Mouse (Mus musculus) T-helper 2 cell (primary cell): ENCODE results near the gene Nkx2-4.

Experiments used
- in situ Hi-C: fragments of 300-600 bp; cut with MboI, MseI; formaldehyde crosslinking; loops from one replicate; pipeline ENCODE4 v1.15.1; 2025; ENCODE audit warnings: high pct_unique_total_duplicates

The Nkx2-4 gene

DNA sequence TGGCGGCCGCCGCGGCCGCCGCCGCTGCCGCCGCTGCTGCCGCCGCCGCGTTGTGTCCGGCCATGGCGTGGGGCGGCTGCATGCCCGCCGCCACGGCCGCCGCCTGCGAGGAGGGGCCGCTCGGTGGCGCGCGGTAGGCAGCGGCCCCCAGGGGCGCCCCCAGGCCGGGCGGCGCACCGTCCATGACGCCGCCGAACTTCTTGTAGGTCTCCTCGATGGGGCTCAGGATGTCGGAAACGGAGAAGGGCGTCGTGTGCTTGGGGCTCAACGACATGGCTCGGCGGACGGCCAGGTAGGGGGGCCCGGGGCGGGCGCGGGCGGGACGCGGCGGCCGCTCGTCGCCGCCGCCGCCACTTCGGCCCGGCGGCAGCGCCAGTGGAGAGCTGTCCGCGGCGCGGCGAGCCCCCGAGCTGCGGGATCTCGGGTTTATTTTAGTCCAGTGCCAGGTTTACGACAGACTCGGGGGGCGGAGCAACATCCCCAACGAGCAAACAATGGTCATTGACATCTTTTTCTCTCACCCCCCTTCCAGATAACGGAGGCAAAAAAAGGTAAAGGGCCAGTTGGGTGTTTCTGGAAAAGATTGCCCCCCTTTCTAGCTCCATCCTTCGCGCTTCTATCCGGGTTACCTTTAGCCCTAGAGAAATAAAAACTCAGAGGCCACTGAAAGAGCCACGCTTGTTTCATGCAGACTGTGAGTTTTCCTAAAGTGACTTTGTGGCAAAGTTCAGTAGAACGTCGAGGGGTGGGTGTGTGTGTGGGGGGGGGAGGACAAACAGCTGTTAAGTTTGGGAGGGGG lies at the start of gene Nkx2-4:
Gene Nkx2-4 (minus strand): TSS at position 374 of the 799 bp plus-strand sequence.
- in situ Hi-C loops, result loop anchor here (10.0 kb wide), 1 partner anchor 100 kb away; no protein-coding TSS in a partner anchor

DNA sequence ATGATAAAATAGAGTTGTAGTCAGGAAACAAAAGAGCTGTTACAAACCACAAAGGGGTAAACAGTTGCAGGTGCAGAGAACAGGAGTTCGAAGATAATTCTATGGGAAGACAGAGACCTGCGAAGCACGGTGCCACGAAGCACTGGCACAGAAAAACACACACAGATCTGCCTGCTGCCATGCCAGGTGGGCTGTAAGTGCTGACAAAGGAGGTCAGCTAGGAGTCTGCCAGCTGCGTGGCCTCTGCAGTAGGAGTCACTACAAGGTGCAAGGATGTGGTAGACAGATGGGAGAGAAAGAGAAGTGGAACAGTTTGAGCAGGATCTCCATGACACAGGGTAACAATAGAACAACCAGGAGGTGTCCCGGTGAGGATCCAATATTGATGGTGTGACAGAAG lies 42.1 kb upstream of the Nkx2-4 start:
- in situ Hi-C loops, result no loop called here

DNA sequence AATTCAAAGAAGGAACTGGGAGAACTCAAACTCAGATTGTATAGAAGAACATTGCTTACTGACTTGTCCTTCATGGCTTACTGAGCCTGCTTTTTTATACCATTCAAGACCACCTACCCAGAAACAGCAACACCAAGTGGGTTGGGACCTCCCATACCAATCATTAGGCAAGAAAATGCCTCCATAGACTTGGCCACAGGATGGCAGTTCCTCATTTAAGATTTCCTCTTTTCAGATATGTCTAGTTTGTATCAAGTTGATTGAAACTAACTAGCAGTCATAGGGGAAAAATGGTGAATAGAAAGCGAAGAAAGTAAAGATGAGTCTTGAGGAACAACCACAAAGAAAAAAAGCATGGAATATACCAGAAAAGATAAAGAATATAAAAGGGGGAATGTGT lies 34.5 kb upstream of the Nkx2-4 start:
- in situ Hi-C loops, result no loop called here

DNA sequence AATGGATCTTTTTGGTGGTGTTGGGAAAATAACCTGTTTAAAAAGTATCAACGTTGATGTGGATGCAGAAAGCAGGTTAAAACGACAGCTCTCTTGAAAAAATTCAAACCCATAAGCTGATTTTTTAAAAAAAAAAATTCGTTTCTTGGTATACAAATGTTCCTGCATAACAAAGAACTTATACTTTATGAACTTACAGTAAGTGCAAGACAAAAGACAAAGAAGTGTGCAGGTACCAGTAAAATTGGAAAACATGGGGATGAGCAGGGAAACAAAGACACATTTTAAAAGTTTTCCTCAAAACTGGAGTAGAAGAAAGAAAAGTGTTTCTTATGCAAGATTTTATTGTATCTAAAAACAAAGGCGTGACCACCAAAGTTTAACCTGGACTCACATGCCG lies 1.2 kb upstream of the Nkx2-4 start:
- in situ Hi-C loops, result loop anchor here (10.0 kb wide), 1 partner anchor 98 kb away; no protein-coding TSS in a partner anchor

DNA sequence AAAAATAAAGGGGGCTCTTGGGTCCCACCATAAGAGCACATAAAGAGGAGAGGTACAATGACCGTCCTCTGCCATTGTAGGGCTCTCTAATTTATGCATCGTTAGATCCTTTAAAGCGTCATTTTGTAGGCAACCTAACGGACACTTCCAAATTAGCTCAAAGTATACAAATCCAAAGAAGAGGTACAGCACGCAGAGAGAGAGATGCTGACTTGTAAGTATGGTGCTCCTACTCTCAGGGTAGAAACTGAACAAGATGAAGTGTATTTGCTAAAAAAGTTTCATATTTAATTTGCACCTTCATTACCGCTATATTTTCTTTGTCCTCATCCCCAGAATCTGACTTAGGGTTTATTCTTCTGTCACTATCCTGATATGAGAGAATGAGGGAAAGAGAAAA lies 692 bp upstream of the Nkx2-4 start:
- in situ Hi-C loops, result loop anchor here (10.0 kb wide), 1 partner anchor 99 kb away; no protein-coding TSS in a partner anchor

DNA sequence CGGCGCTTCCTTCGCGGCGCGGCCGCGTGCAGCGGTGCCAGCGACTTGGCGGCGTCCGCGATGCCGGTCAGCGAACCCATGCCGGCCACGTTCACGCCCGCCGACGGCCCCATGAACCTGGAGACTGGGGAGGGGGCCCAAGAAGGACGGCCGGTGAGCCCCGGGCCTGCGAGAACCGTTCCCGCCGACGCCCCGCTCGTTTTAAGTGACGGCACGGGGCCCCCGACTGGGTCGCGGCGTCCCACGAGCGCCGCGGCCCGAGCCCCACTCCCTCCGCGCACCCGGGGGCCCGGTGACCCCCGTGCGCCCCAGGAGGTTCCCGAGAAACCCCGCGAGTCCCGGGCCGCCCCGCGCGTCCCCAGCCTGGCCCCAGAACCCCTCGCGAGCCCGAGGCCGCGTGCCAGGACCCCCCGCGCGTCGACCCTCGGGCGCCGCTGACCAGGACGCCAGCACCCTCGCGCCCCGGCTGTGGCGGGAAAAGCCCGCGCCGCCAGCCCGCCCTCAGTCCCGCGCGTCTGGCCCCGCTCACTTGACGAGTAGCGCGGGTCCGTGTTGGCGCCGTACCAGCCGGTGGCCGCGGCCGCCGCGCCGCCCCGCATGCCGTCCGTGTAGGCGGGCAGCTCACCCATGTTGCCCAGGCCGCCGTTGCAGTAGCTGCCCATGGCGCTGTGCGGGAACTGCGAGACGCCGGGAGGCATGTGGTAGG lies 726 bp downstream of the Nkx2-4 start:
- in situ Hi-C loops, result loop anchor here (10.0 kb wide), 1 partner anchor 100 kb away; no protein-coding TSS in a partner anchor

DNA sequence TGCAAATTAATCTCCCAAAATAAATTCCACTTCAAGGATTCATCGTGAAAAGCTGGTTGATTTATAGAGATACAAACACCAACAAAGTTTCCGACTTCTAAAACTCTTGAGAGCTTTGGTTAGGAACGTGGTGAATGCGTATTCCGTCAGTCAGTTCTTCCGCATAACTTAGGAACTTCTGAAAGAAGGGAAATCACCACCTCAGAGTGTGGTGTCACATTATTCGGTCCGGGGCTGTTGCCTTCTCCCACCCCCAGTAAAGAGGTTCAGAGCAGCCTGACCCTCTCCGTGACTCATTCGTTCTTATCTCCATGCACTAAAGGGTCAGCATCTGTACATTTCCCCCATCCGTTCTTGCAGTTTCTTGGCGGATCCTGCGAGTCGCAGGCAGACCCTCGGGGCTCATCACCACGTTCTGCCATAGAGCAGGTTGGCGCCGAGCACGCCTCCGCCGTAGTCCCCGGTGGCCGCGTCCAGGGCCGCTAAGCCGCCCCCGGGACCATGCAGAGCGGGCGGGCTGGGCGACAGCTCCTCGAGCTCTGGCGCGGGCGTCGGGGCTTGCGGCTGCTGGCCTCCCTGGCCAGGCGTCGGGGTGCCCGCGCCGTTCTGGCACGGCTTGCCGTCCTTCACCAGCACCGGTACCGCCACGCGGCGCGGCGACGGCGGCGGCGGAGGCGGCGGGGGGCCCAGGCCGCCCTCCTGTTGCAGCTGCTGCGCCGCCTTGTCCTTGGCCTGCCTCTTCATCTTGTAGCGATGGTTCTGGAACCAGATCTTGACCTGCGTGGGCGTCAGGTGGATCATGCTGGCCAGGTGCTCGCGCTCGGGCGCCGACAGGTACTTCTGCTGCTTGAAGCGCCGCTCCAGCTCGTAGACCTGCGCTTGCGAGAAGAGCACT lies 1.5 kb downstream of the Nkx2-4 start:
- in situ Hi-C loops, result loop anchor here (10.0 kb wide), 1 partner anchor 101 kb away; no protein-coding TSS in a partner anchor

DNA sequence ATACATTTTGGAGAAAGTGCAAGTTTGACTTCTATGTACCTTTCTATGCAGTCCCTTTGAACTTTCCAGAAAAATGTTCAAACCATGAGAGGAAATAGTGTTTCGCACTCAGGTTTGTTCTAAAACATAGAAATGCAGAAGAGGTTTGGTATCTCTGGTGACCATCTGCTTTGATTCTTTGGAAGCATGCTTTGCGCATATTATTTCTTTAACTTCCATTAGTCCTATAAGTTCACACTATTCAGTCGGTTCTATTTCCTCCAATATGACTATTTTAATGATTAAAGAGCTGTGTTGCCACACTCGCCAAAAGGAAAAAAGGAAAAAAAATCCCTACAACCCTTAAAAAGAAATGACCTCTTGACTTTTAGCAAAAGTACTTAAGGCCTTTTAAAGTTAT lies 2.9 kb downstream of the Nkx2-4 start:
- in situ Hi-C loops, result loop anchor here (10.0 kb wide), 1 partner anchor 102 kb away; no protein-coding TSS in a partner anchor

DNA sequence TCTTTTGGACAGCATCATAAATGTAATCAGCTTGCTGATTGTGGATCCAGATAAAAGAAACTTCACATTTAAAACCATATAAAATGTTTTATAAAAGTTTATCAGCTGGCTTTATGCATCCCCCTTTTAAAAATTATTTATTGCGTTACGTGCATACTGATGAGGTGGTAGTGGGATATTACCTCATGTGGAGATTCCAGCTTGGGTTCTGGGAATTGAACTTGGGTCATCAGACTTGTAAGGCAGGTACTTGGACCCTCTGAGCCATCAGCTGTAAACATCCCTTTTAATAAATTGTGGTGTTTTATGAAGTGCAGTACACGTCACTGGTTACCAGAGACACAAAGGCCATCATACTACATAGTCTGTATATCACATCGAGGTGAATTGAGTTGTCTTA lies 10.8 kb downstream of the Nkx2-4 start:
- in situ Hi-C loops, result no loop called here

DNA sequence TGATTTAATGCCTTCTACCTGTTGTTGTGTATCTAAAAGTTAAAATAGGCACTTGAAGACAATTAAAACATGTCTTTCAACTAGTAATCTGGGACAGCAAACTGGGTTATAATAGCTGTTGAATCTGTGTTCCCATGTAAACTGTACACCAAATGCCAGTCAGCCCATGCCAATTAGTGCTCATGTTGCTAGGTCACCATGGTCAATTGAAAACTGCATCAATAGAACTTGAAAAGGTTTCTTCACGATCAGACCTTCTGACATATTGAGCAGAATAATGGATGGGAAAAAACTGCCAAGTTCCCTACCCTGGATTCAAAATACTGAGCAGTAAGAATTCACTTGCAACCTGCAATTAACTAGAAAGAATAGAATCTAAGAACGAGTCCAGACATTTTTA lies 11.3 kb downstream of the Nkx2-4 start:
- in situ Hi-C loops, result no loop called here

DNA sequence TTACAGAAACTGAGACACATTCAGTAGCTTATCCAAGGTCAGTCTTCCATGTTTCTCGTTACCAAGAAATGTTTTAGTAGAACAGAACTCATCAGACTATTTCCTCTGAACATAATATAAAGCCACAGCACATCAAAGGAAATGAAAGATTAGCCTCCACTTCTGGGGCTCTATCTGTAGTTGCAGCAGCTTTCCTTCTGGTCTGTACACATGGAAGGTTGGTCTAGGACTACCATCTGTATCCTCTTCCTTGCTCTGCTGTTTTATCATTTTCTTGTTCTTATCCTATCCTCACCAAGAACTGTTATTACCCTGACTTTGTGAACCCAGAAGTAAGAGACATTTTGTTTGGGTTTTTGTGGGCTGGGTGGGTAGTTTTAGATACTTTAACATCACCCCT lies 14.9 kb downstream of the Nkx2-4 start:
- in situ Hi-C loops, result no loop called here

DNA sequence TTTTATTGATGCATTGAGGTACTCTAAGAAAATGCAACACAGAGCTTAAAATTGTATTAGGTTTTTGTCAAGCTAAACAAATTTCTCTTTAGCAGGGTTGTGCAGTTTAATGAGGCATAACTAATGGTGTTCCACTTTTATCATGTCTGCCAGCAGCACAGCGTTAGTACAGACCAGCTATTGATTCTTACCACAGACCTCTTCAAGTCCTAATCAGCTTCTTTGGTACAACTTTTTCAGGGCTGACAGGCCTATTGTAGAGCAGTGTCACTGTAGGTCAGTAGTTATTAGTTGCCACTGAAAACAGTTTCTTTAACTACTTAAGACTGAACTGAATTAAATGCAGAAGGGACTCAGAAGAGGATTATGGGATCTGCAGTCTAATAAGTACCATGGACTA lies 16.2 kb downstream of the Nkx2-4 start:
- in situ Hi-C loops, result no loop called here

DNA sequence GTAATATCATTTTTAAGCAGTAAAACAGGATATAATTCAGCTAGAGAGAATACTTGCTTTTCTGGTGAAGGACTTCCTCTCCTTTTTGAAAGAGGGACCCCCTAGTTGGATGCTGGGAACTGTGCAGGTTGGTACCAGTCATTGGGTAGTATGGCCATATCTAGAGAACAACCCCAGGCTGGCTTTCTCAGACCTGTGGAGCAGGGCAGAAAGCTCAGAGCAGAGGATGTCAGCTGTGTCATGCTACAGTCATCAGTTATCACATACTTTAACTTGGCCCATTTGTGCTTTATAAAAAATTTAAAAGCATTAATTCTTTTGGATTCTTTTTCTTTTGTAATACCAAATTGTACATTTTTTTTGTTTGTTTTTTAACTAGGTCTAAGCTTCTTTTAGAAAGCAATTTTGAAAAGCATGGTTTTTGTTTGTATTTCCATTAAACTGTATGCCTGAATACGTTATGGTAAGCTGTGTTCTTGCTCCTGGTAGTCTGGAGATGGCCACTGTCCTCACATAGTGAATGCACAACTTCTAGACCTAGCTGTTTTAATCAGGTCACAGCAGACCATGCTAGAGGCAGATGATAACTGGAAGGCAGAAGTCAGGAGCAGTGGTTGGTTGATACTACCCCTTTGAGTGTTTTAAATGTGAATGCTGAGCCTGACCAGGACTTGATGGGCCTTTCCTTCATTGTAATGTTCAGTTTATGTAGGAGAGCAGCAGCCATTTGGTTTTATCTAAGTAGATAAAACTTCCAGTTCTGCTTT lies 17.6 kb downstream of the Nkx2-4 start:
- in situ Hi-C loops, result no loop called here

DNA sequence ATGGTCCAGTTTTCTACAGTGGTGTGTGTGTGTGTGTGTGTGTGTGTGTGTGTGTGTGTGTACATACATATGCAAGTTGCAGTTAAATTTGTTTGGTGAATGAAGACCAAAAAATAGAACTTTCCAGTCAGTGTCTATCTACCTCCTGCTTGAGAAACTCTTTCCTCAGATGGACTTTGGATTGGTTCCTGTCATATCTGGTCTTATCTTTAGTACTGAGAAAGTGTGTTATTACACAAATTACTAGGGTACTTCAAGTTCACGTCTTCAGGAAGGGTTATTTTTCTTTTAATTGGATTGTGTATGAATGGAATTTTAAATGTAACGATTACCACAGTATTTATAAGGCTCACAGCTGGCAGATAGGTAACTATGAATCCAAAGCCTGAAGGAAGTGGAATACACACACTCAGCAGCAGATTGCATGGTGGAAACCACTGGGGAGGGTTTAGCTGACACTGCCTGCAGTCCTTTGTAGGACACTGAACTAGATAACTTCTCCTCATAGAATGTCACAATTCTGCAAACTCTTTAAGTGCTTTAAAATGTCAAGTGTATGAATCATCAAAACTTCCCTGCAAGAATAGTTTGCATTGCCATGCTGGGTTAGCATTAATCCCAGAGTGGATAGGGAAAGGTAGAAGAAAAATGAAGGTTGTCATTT lies 31.9 kb downstream of the Nkx2-4 start:
- in situ Hi-C loops, result no loop called here

DNA sequence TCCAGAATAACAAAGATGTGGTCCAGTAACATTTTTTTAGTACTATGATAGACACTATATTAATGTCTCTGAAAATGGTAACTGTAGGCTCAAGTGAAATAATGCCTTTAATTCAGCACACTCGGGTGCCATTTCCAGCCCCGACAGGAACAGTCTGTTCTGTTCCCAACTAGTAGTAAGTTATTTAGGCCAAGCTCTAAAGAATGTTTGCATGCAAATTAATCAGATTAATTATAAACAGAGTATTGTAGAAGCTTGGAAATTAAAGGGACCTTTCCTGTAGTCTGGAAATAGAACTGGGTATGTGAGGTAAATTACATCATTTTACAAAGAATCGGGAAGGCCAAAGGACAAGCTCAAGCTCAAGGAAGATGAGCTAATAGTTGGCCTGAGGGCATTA lies 38.2 kb downstream of the Nkx2-4 start:
- in situ Hi-C loops, result no loop called here

DNA sequence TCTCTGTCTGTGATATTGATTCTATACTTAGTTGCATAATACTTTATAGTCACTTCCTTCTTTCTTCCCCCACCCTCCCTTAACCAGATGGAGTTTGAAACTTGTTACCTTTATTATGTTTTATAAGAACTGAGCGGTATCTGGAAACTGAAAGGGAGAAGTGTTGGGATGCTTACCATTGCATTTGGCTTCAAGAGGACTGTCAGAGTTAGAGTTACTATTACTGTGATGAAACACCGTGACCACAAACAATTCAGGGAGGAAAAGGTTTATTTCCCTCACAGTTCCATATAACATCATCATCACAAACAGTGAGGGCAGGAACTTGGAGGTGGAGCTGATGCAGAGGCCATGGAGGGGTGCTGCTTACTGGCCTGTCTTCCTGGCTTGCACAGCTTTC lies 49.4 kb downstream of the Nkx2-4 start:
- in situ Hi-C loops, result no loop called here
